Mouse (Mus musculus): ENCODE data around the gene Zfp704.

Zfp704 gene

GRCm38 (mm10) chr3:9557778-9558560 is 51.9 kb downstream of the Zfp704 start:
- DNase-seq (ENCODE audit: low spot score) = no peak

- DNase-seq (ENCODE audit: low spot score) = no peak
Measured at GRCm38 (mm10) chr3:9556137-9556536, 53.7 kb downstream of the Zfp704 start.

GRCm38 (mm10) chr3:9554916-9555315 is 55.0 kb downstream of the Zfp704 start:
- no peak for DNase-seq (ENCODE audit: low spot score)

- DNase-seq (ENCODE audit: low spot score) = no peak
Measured at GRCm38 (mm10) chr3:9552332-9552731, 57.6 kb downstream of the Zfp704 start.

- no peak for DNase-seq (ENCODE audit: low spot score)
Measured at GRCm38 (mm10) chr3:9550930-9551329, 59.0 kb downstream of the Zfp704 start.

- no peak for DNase-seq (ENCODE audit: low spot score)
Measured at GRCm38 (mm10) chr3:9549815-9550214, 60.1 kb downstream of the Zfp704 start.

- no peak for DNase-seq (ENCODE audit: low spot score)
Measured at GRCm38 (mm10) chr3:9548188-9548587, 61.7 kb downstream of the Zfp704 start.

- DNase-seq (ENCODE audit: low spot score) = no peak
Measured at GRCm38 (mm10) chr3:9546882-9547620, 62.8 kb downstream of the Zfp704 start.

- DNase-seq (ENCODE audit: low spot score) = no peak
Measured at GRCm38 (mm10) chr3:9544421-9544820, 65.5 kb downstream of the Zfp704 start.

GRCm38 (mm10) chr3:9543916-9544315 is 66.0 kb downstream of the Zfp704 start:
- DNase-seq (ENCODE audit: low spot score) = no peak

GRCm38 (mm10) chr3:9543463-9543862 is 66.4 kb downstream of the Zfp704 start:
- no peak for DNase-seq (ENCODE audit: low spot score)

- no peak for DNase-seq (ENCODE audit: low spot score)
Measured at GRCm38 (mm10) chr3:9541561-9541960, 68.3 kb downstream of the Zfp704 start.

GRCm38 (mm10) chr3:9538510-9538909 is 71.4 kb downstream of the Zfp704 start:
- DNase-seq (ENCODE audit: low spot score) = no peak

GRCm38 (mm10) chr3:9537889-9538288 is 72.0 kb downstream of the Zfp704 start:
- no peak for DNase-seq (ENCODE audit: low spot score)

GRCm38 (mm10) chr3:9530097-9530780 is 79.6 kb downstream of the Zfp704 start:
- peak; percentile 45 for DNase-seq (ENCODE audit: low spot score)

GRCm38 (mm10) chr3:9524429-9524828 is 85.5 kb downstream of the Zfp704 start:
- DNase-seq (ENCODE audit: low spot score) = no peak

GRCm38 (mm10) chr3:9523081-9523932 is 86.6 kb downstream of the Zfp704 start:
- peak; percentile 35 for DNase-seq (ENCODE audit: low spot score)

- no peak for DNase-seq (ENCODE audit: low spot score)
Measured at GRCm38 (mm10) chr3:9522009-9522408, 87.9 kb downstream of the Zfp704 start.

GRCm38 (mm10) chr3:9520728-9521054 is 89.2 kb downstream of the Zfp704 start:
- DNase-seq (ENCODE audit: low spot score) = no peak

- peak; percentile 79 for DNase-seq (ENCODE audit: low spot score)
Measured at GRCm38 (mm10) chr3:9520051-9520727, 89.7 kb downstream of the Zfp704 start.

GRCm38 (mm10) chr3:9519491-9519890 is 90.4 kb downstream of the Zfp704 start:
- no peak for DNase-seq (ENCODE audit: low spot score)
